Mouse (Mus musculus) liver, embryonic 14.5 days (tissue): ENCODE measurements around the gene 1700003H04Rik. TPM values are rescaled to one million over a fixed set of nuclear protein-coding genes. Genes with fewer than 3 reads are reported as not detected.

ENCODE experiments used
- ATAC-seq: fragments of 200-750 bp; cut with Nextera tagmentation; 2 replicates; pipeline ENCODE4 v1.8.0; 2017; ENCODE audit warnings: moderate number of reproducible peaks, mild to moderate bottlenecking, moderate library complexity; ENCODE audit not compliant: insufficient read depth
- DNase-seq, 3 experiments: peaks; one replicate each; pipeline ENCODE4 v3.0.0-alpha.2; 2012 to 2013; ENCODE audit warnings: low read depth in 3 of 3, low spot score in 3 of 3
- H3K27ac ChIP-seq: fragments of 300-500 bp; sonication (generic); 2 replicates; pipeline ENCODE4 v1.5.1; 2014; ENCODE audit warnings: moderate library complexity, mild to moderate bottlenecking, control low read depth, inconsistent platforms
- H3K27me3 ChIP-seq: fragments of 300-500 bp; sonication (generic); 2 replicates; pipeline ENCODE4 v1.6.1; 2014; ENCODE audit warnings: mild to moderate bottlenecking, low read length, moderate library complexity; ENCODE audit not compliant: control insufficient read depth, insufficient read depth
- H3K36me3 ChIP-seq: fragments of 300-500 bp; sonication (generic); replicated peaks from 2 replicates; pipeline ENCODE4 v1.6.1; 2014; ENCODE audit warnings: low read depth; ENCODE audit not compliant: control insufficient read depth, insufficient read depth
- H3K4me1 ChIP-seq, 2 experiments: fragments of 200-500 bp in 1 of 2; fragments of 300-500 bp in 1 of 2; sonication (generic) in 1 of 2; replicated peaks; 2 replicates each; pipeline ENCODE4 v1.6.1; 2012 to 2014; ENCODE audit warnings: antibody characterized with exemption in 1 of 2, inconsistent platforms in 1 of 2, low read length in 1 of 2; ENCODE audit not compliant: control insufficient read depth in 2 of 2, insufficient read depth in 2 of 2
- H3K4me2 ChIP-seq: fragments of 300-500 bp; sonication (generic); 2 replicates; pipeline ENCODE4 v1.6.1; 2014; ENCODE audit warnings: low read depth, mild to moderate bottlenecking, control low read depth, moderate library complexity
- H3K4me3 ChIP-seq, 2 experiments: fragments of 200-500 bp in 1 of 2; fragments of 300-500 bp in 1 of 2; sonication (generic) in 1 of 2; 2 replicates each; pipeline ENCODE4 v1.5.1; 2012 to 2014; ENCODE audit warnings: low read depth in 2 of 2, low read length in 2 of 2, mild to moderate bottlenecking in 2 of 2, control low read depth in 1 of 2, inconsistent platforms in 1 of 2, moderate library complexity in 1 of 2; ENCODE audit not compliant: insufficient read depth in 1 of 2
- H3K9ac ChIP-seq: fragments of 300-500 bp; sonication (generic); replicated peaks from 2 replicates; pipeline ENCODE4 v1.6.1; 2014; ENCODE audit warnings: mild to moderate bottlenecking, control low read depth, moderate library complexity
- H3K9me3 ChIP-seq: fragments of 300-500 bp; sonication (generic); 2 replicates; pipeline ENCODE4 v1.6.1; 2016; ENCODE audit warnings: low read length, mixed read lengths; ENCODE audit not compliant: control insufficient read depth
- CTCF ChIP-seq: IDR thresholded peaks from 2 replicates; pipeline ENCODE4 v1.5.1; 2016; ENCODE audit warnings: antibody characterized with exemption, low read depth, control low read depth
- EP300 ChIP-seq: IDR thresholded peaks from 2 replicates; pipeline ENCODE4 v1.6.1; 2016; ENCODE audit warnings: antibody characterized with exemption, low read depth
- WGBS: fragments of 180-500 bp; shearing (Covaris S2); extraction: QIAGEN DNeasy Blood & Tissue Kit; methylation state at CpG from one replicate; pipeline ENCODE4 v1.1.7; 2014; ENCODE audit not compliant: insufficient replicate concordance; 5-methylcytosine and 5-hydroxymethylcytosine counted together
- polyA plus RNA-seq, 2 experiments: library from polyadenylated mRNA; depleted of rRNA in 1 of 2; stranded (reverse) in 1 of 2; unstranded in 1 of 2; fragments of >200 nt; fragmentation: Nextera tagmentation in 1 of 2; extraction: Ambion mirVana in 1 of 2; gene quantifications; 2 replicates each; pipeline versions ENCODE4 v1.2.1 to v1.2.3; 2012 to 2014

Gene 1700003H04Rik
- polyA plus RNA-seq, 2 experiments, result not detected

DNA sequence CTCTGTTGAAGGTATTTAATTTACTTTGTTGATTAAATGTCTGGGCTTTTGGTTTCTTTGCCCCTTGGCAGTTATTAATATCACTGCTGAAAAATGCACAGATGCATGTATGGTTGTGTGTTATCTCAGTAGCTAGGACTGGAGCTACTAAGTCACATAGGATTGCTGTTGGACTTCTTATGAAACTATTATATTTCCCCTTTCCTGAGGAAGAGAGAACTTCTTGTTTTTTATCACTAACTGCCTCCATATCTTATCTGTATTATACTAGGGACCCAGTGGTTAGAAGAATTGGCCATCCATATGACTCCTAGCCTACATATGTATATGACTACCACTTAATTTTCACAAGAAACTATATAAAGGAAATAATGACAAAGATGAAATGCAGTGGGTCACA lies 24.9 kb downstream of the 1700003H04Rik start:
- Histone ChIP-seq H3K27me3 (no peaks in the 10 kb centered on the region), H3K4me3 (no peak overlapping the region), H3K9ac (no peak overlapping the region), H3K4me2 (no peak overlapping the region), H3K36me3 (no peaks in the 10 kb centered on the region), H3K9me3 (no peaks in the 10 kb centered on the region), H3K27ac (no peak overlapping the region), H3K4me1 (no peaks in the 10 kb centered on the region)
- TF ChIP-seq EP300 (no peak), CTCF (no peak)
- no peak for DNase-seq
- ATAC-seq, result no peak

GRCm38 (mm10) chr3:124555092-124555491 lies 25.8 kb downstream of the 1700003H04Rik start:
- WGBS, result 44% methylated on average over 2 of the region's 2 CpGs

GRCm38 (mm10) chr3:124548898-124549297 lies 32.0 kb downstream of the 1700003H04Rik start:
- Histone ChIP-seq H3K9ac (no peak overlapping the region), H3K9me3 (no peaks in the 10 kb centered on the region), H3K36me3 (no peaks in the 10 kb centered on the region), H3K4me2 (no peak overlapping the region), H3K27ac (no peak overlapping the region), H3K4me1 (no peaks in the 10 kb centered on the region), H3K4me3 (no peak overlapping the region), H3K27me3 (no peaks in the 10 kb centered on the region)
- DNase-seq, result no peak
- 82% methylated on average over 10 of the region's 10 CpGs for WGBS
- TF ChIP-seq CTCF (no peak), EP300 (no peak)
- no peak for ATAC-seq

More at GRCm38 (mm10) chr3:124555092-124555491, 25.8 kb downstream of the 1700003H04Rik start:
- DNase-seq, result no peak
- Histone ChIP-seq H3K9me3 (no peaks in the 10 kb centered on the region), H3K4me2 (no peak overlapping the region), H3K36me3 (no peaks in the 10 kb centered on the region), H3K27ac (no peak overlapping the region), H3K27me3 (no peaks in the 10 kb centered on the region), H3K9ac (no peak overlapping the region), H3K4me3 (no peak overlapping the region), H3K4me1 (no peaks in the 10 kb centered on the region)
- ATAC-seq, result no peak
- TF ChIP-seq EP300 (no peak), CTCF (no peak)

DNA sequence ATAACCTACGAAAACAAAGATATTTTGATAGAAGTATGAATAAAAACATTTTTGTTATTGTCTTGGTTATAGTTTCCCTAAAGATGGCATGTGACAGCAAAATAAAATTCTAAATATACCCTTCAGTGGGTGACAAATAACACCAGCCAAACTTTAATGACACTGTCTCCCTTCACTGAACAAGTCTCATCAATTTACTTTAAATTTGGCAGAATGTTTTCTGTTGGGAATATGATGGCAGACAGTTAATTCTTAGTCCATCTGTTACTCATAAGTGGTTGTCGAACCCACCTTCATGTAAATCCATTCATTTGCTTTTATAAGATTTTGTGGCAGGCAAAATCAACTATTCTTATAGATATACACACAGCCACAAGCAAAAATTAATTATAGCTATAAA lies 42.6 kb downstream of the 1700003H04Rik start:
- 65% methylated on average over 2 of the region's 2 CpGs for WGBS
- Histone ChIP-seq H3K4me1 (no peaks in the 10 kb centered on the region), H3K27me3 (no peaks in the 10 kb centered on the region), H3K4me2 (no peak overlapping the region), H3K4me3 (no peak overlapping the region), H3K9me3 (no peaks in the 10 kb centered on the region), H3K9ac (no peak overlapping the region), H3K36me3 (no peaks in the 10 kb centered on the region), H3K27ac (no peak overlapping the region)
- ATAC-seq, result no peak
- no peak for TF ChIP-seq CTCF
- TF ChIP-seq EP300, result no peak
- no peak for DNase-seq

GRCm38 (mm10) chr3:124536602-124537001 lies 44.3 kb downstream of the 1700003H04Rik start:
- no peak overlapping the region for H3K4me2 ChIP-seq
- H3K27ac ChIP-seq, result no peak overlapping the region
- no peaks in the 10 kb centered on the region for H3K4me1 ChIP-seq
- whole genome bisulfite sequencing, result 10% methylated on average over 1 of the region's 1 CpGs
- H3K4me3 ChIP-seq, result no peak overlapping the region
- H3K9me3 ChIP-seq, result no peaks in the 10 kb centered on the region
- ATAC-seq (no peak), DNase-seq (no peak)
- no peaks in the 10 kb centered on the region for H3K27me3 ChIP-seq
- TF ChIP-seq EP300, result no peak
- no peak for TF ChIP-seq CTCF
- no peaks in the 10 kb centered on the region for H3K36me3 ChIP-seq
- H3K9ac ChIP-seq, result no peak overlapping the region
